Mouse (Mus musculus) naive thymus-derived CD4-positive, alpha-beta T cell, adult 5 months (primary cell): ENCODE measurements around the gene Cd320. TPM values are rescaled to one million over a fixed set of nuclear protein-coding genes. Genes with fewer than 3 reads are reported as not detected.

Source experiments
- polyA plus RNA-seq: library from polyadenylated mRNA; unstranded; fragments of 100-300 nt; shearing (Covaris generic); gene quantifications from one replicate; pipeline ENCODE4 v1.2.1, GENCODE M21; 2017

Cd320 gene
- 13.0 TPM for polyA plus RNA-seq

DNA sequence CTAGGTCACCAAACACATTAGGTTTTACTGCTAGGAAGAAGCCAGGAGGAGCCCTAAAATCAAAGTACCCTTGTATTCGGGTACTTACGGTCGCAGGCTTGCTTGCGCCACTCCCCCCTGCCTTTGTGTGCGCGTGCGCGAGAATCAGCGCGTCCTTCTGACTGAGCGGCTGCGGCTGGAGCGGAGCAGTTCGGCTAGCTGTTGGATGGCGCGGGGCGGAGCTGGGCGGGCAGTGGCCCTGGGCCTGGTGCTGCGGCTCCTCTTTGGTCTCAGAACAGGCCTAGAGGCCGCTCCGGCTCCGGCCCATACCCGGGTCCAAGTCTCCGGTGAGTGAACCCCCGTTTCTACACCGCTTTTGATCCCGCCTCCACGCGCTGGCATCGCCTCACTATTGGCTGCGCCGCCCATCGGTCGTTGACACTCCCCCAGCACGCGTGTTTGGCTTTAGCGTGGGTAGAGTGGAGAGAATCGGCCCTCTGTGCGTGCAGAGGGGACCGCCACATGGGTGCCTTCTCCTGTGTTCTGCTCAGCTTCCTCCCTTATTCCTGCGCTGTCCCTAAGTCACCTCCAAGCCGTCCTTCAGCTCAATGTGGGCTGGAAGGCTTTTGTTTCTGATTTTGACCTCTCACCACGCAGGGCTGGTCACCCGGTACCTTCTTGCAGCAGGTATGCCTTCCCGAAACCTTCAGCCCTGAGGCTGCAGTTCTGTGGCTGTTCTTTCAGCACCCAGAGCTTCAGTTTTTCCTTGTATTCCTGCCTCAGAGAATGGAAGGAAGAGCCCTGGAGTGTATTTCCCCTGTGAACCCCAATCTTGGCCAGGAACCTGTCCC, at the start of gene Cd320:
TSS of gene Cd320 (plus strand) at position 126 of the 830 bp plus-strand sequence.

DNA sequence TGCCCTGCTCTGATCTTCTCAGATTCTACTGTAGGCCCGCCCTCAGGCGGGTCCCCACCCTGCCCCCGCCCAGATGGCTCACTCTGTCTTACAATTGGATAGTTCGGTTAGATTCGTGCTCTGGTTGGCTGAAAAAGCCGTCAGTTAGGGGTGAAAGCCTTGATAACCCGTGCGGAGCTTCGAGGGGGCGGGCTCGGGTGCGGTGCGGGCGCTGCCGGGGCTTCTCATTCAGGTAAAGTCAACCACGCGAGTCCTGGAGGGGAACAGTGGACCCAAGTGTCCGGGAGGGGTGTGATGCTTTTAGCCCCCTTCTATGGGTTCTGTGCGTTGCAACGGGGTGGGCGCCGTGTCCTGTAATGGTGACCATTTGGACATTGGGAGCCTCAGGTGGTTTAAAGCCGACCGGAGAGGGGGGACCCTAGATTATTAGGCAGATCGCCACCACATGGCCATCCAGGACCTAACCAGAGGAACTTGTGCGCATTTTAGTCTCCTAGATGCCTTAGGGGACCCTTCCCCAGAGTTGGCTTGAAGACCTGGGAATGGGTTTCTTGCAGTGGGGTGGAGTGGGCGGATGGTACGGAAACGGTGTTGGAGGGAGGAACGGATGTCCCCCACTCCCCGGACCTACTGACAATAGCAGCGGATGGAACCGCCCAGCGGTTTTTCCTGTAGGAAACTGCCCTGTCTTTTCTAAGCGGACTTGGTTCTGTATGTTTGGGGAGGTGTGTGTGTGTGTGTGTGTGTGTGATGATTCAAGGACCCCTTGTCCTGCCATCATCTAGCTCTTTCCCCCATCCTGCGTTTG, 32.4 kb upstream of the Cd320 start, which contains the start of gene Kank3:
TSS of gene Kank3 (plus strand) at position 186 of the 808 bp plus-strand sequence.

GRCm38 (mm10) chr17:33824084-33824996, 18.6 kb upstream of the Cd320 start, which contains the start of the genes Rps28 and Ndufa7:
Gene Rps28 (minus strand): TSS chr17:33824562.
Gene Ndufa7 (plus strand): TSS chr17:33824572.

DNA sequence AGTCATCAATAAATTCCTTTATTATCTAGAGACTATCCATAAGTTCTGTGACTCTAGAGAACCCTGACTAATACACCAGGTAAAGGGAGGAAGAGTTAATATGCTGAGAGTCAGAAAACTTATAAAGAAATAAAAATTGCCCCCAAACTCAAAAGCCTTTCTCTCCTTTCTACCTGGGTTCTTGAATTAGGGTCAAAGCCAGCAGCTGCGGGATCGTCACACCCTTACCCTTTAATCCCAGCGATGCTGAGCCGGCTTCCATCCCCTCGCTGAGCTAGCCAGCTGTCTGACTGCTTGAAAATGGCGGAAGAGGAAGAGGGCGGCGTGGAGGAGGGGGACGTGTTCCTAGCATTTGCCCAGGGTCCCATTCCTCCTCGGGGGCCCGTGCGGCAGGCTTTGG, 30.6 kb downstream of the Cd320 start, which contains the start of gene Gm7029:
TSS of gene Gm7029 (plus strand) at position 301 of the 400 bp plus-strand sequence.

DNA sequence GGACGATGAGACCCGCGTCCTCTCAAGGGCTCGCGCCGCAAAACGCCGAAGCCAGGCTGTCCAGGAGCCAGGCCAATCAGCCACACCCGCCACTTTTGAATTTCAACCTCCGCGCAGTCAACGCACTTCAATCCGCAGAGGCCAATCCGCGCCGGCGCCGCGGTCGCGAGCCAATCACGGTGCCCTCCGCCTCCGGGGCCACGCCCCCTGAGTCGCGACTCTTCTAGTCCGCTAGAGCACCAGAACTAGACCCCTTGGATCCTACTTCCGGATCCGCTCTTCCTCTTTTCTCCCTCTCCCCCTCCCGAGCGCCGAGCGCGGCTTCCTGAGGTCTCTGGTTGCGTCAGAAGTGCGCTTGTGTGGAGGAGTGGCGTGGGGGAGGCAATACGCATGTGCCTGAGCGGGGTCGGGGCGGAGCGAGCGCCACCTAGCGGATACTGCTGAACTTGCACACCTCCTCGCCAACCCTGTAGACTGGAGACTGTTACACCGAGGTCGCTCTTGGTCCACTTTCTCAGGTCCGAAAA, 47.7 kb downstream of the Cd320 start, which contains the start of gene Kifc1:
TSS of gene Kifc1 (minus strand) at position 129 of the 527 bp plus-strand sequence.

Other genes with a start within 250 kb of the Cd320 start
- 37.1 TPM for gene Zfp414, start 214.0 kb upstream of the Cd320 start, polyA plus RNA-seq
- not detected for gene Pram1, start 205.0 kb upstream of the Cd320 start, polyA plus RNA-seq
- gene Hnrnpm, start 156.2 kb upstream of the Cd320 start, polyA plus RNA-seq, result 353 TPM
- 90.7 TPM for gene March2, start 124.4 kb upstream of the Cd320 start, polyA plus RNA-seq
- gene Rab11b, start 82.6 kb upstream of the Cd320 start, polyA plus RNA-seq, result 330 TPM
- 0.50 TPM for gene Angptl4, start 61.3 kb upstream of the Cd320 start, polyA plus RNA-seq
- 2.5 TPM for gene Kank3, start 32.6 kb upstream of the Cd320 start, polyA plus RNA-seq
- gene Rps28, start 18.5 kb upstream of the Cd320 start, polyA plus RNA-seq, result 1,419 TPM
- gene Ndufa7, start 18.5 kb upstream of the Cd320 start, polyA plus RNA-seq, result 194 TPM
- gene Gm7029, start 30.7 kb downstream of the Cd320 start, polyA plus RNA-seq, result not detected
- gene Kifc1, start 47.6 kb downstream of the Cd320 start, polyA plus RNA-seq, result 1.0 TPM
- 3.7 TPM for gene Platr17, start 62.0 kb downstream of the Cd320 start, polyA plus RNA-seq
- gene Daxx, start 66.3 kb downstream of the Cd320 start, polyA plus RNA-seq, result 105 TPM
- 322 TPM for gene Tapbp, start 72.8 kb downstream of the Cd320 start, polyA plus RNA-seq
- 17.5 TPM for gene Zbtb22, start 72.8 kb downstream of the Cd320 start, polyA plus RNA-seq
- gene Rgl2, start 86.5 kb downstream of the Cd320 start, polyA plus RNA-seq, result 145 TPM
- 100 TPM for gene Pfdn6, start 97.3 kb downstream of the Cd320 start, polyA plus RNA-seq
- gene Wdr46, start 97.6 kb downstream of the Cd320 start, polyA plus RNA-seq, result 60.9 TPM
- gene B3galt4, start 108.4 kb downstream of the Cd320 start, polyA plus RNA-seq, result 27.2 TPM
- 53.7 TPM for gene Vps52, start 112.7 kb downstream of the Cd320 start, polyA plus RNA-seq
- gene Rps18, start 112.9 kb downstream of the Cd320 start, polyA plus RNA-seq, result 3,154 TPM
- 11,864 TPM for gene H2-K1, start 157.3 kb downstream of the Cd320 start, polyA plus RNA-seq
- 36.4 TPM for gene Ring1, start 181.6 kb downstream of the Cd320 start, polyA plus RNA-seq
- 306 TPM for gene H2-Ke6, start 185.0 kb downstream of the Cd320 start, polyA plus RNA-seq
- gene Slc39a7, start 188.6 kb downstream of the Cd320 start, polyA plus RNA-seq, result 136 TPM
- 128 TPM for gene Rxrb, start 188.7 kb downstream of the Cd320 start, polyA plus RNA-seq
- gene Col11a2, start 196.3 kb downstream of the Cd320 start, polyA plus RNA-seq, result 4.4 TPM
- 5.4 TPM for gene H2-Oa, start 249.2 kb downstream of the Cd320 start, polyA plus RNA-seq